Mouse (Mus musculus): Measurements from ENCODE around the gene Sri.

DNA sequence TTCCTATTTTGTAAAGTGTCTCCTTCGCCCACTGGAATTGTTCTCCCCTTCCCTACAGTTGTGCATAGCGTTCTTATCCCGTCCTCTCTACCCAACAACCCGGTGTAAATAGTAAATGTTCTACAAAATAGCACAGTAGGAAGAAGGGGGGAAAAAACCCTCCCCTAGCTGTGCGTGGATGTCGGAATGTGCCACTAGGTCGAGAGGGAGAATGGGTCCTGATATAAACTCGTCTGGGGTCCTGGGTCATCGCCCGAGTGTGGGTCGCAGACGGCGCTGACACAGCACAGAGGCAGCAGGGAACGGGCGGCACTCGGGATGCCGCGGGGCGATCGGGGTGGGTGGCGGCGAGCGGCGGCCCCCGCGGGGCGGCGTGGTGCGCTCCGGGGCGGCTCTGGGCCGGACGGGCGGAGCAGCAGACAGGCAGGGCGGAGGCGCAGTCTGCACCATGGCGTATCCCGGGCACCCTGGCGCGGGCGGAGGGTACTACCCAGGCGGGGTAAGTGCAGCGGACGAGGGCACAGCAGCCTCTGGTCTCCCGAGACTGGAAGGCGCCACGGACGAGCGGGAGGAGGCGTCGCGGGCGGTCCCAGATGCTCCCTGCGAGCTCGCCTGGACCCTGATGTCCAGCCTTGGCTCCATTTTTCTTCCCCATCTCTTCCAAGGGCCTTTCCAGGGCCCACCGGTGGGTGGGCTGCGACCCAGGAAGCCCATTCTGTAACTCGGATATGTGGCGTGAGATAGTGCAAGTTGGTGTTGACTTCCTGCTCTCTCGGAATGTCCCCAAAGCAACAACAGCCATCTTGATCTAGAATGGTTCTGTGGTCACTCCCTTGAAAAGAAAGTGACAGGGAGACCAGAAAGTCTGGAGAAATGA lies 10.5 kb downstream of the Sri start:
- peak; percentile 64 for TF ChIP-seq POLR2A (IDR thresholded peaks at IDR 0.05; ENCODE audit: insufficient read depth, low read depth, low read length)
- TF ChIP-seq CTCF (IDR thresholded peaks at IDR 0.05; ENCODE audit: insufficient read depth, low read depth, low read length), result peak; percentile 25; the same call in 1 of the 2 replicates

All from olfactory bulb, adult 2 months (tissue).